Mouse (Mus musculus) right cerebral cortex, postnatal 25 days (tissue): Measurements from ENCODE around the gene Faap20.

Experiments
- DNase-seq: peaks from one replicate; pipeline ENCODE4 v3.0.0; 2022

Gene Faap20

GRCm38 (mm10) chr4:155249648-155250351, at the start of gene Faap20:
Gene Faap20 (plus strand): TSS chr4:155249802.
- peak; percentile 84 for DNase-seq

- no peak for DNase-seq
Measured at GRCm38 (mm10) chr4:155200861-155201390, 48.7 kb upstream of the Faap20 start.

- DNase-seq: no peak
Measured at GRCm38 (mm10) chr4:155201764-155202163, 47.8 kb upstream of the Faap20 start.

- DNase-seq: no peak
Measured at GRCm38 (mm10) chr4:155205919-155206318, 43.7 kb upstream of the Faap20 start.

- DNase-seq: no peak
Measured at GRCm38 (mm10) chr4:155206498-155206897, 43.1 kb upstream of the Faap20 start.

GRCm38 (mm10) chr4:155207841-155208240, 41.8 kb upstream of the Faap20 start:
- no peak for DNase-seq

GRCm38 (mm10) chr4:155208613-155209012, 41.0 kb upstream of the Faap20 start:
- no peak for DNase-seq

- DNase-seq: no peak
Measured at GRCm38 (mm10) chr4:155209079-155209478, 40.5 kb upstream of the Faap20 start.

- DNase-seq: no peak
Measured at GRCm38 (mm10) chr4:155209494-155209893, 40.1 kb upstream of the Faap20 start.

- no peak for DNase-seq
Measured at GRCm38 (mm10) chr4:155213052-155213751, 36.4 kb upstream of the Faap20 start.

- DNase-seq: no peak
Measured at GRCm38 (mm10) chr4:155213752-155214054, 35.9 kb upstream of the Faap20 start.

- no peak for DNase-seq
Measured at GRCm38 (mm10) chr4:155214188-155214587, 35.4 kb upstream of the Faap20 start.

- DNase-seq: no peak
Measured at GRCm38 (mm10) chr4:155214793-155215192, 34.8 kb upstream of the Faap20 start.

GRCm38 (mm10) chr4:155215203-155215602, 34.4 kb upstream of the Faap20 start:
- no peak for DNase-seq

GRCm38 (mm10) chr4:155215773-155216630, 33.6 kb upstream of the Faap20 start:
- DNase-seq: peak; percentile 51

- no peak for DNase-seq
Measured at GRCm38 (mm10) chr4:155217241-155218103, 32.1 kb upstream of the Faap20 start.

- DNase-seq: no peak
Measured at GRCm38 (mm10) chr4:155218104-155218732, 31.4 kb upstream of the Faap20 start.

- DNase-seq: no peak
Measured at GRCm38 (mm10) chr4:155219271-155220212, 30.1 kb upstream of the Faap20 start.

GRCm38 (mm10) chr4:155220213-155221100, 29.1 kb upstream of the Faap20 start:
- DNase-seq: no peak

GRCm38 (mm10) chr4:155221106-155221505, 28.5 kb upstream of the Faap20 start:
- DNase-seq: no peak
